Mouse (Mus musculus): ENCODE data around the gene Cand2.

The Cand2 gene

DNA sequence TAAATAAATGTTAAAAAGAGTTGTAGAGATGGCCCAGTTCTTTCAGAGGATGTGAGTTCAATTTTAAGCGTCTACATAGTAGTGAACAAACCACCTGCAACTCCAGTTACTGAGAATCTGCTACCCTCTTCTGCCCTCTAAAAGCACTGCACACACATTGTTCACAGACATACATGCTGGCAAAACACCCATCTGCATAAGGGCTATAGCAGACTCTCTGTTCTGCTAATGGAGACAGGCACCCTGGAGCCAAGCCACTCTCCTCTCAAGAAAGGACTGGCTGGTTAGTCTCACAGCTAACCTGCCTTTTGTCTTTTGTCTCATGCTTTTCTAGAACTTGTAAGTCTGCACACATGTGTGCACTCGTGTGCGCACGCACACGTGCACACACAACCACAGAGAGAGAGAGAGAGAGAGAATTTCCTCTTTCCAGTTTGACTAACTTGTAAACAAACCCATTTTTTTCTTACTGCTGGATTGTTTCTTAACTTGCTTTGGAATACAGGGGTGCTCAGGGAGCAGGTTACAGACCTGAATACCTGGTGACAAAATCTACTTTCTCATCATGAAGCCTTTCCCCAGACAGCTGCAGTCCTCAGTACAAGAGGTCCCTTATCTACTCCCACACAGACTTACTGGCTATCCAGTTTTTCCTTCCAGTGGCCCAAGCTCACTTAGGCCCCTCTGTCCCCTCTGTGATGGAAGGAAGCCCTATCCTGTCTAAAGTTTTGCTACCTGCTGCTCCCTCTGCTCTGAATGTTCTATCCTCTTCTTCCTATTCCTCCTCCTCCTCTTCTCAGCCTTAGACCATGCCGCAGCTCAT lies 56.7 kb downstream of the Cand2 start:
- no peak for DNase-seq (ENCODE audit: extremely low read depth, low read depth)

DNA sequence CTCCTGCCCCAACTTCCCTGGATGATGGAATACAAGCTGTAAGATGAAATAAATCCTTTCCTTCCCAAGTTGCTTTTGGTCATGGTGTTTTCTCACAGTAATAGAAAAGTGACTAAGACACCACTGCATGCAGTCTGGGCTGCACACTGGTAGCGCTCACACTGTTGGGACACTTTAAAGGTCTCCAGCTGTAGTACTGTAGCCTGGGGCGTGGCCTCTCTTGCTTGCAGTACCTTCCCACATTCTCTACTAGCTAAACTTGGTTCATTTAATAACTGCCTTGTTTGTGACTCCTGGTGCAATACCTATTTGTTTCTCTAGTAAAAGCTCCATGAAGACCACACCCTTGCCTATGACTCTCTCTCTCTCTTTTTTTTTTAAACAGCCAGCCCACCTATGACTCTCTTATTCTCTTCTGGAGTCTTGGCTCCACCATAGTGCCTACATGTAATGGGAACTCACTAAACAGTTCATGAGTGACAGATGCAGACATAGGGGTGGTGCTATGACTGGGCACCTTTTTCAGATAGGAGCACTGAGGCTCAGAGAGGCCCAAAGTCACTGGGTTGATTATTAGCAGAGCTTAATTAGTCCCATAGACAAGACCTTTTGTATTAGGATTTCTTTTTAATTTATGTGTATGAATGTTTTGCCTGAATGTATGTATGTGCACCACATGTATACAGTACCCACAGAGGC lies 58.0 kb downstream of the Cand2 start:
- no peak for DNase-seq (ENCODE audit: extremely low read depth, low read depth)

DNA sequence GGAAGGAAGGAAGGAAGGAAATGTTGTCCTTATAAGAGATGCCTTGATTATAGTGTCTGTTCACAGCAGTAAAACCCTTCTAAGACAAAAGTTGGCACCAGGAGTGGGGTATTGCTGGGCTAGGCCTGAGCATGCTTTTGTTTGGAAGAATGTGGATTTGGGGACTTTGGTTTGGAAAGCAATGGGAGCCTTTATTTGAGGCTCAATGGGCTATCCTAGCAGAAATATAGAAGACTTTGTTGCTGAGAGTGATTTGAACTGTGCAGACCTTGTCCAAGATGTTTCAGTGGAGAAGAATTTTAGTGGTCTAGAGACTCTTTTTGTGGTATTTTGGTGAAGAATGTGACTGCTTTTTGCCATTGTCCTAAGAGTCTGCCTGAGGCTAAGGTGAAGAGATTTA lies 59.5 kb downstream of the Cand2 start:
- no peak for DNase-seq (ENCODE audit: extremely low read depth, low read depth)

- no peak for DNase-seq (ENCODE audit: extremely low read depth, low read depth)
Measured at GRCm38 (mm10) chr6:115838161-115838597, 63.8 kb downstream of the Cand2 start, which contains the start of gene Efcab12. Efcab12 (minus strand) TSS chr6:115838412.

GRCm38 (mm10) chr6:115838745-115839144 lies 64.4 kb downstream of the Cand2 start:
- no peak for DNase-seq (ENCODE audit: extremely low read depth, low read depth)

GRCm38 (mm10) chr6:115845006-115845405 lies 70.7 kb downstream of the Cand2 start:
- no peak for DNase-seq (ENCODE audit: extremely low read depth, low read depth)

- DNase-seq (ENCODE audit: extremely low read depth, low read depth) = peak; percentile 67
Measured at GRCm38 (mm10) chr6:115846640-115847411, 72.5 kb downstream of the Cand2 start.

DNA sequence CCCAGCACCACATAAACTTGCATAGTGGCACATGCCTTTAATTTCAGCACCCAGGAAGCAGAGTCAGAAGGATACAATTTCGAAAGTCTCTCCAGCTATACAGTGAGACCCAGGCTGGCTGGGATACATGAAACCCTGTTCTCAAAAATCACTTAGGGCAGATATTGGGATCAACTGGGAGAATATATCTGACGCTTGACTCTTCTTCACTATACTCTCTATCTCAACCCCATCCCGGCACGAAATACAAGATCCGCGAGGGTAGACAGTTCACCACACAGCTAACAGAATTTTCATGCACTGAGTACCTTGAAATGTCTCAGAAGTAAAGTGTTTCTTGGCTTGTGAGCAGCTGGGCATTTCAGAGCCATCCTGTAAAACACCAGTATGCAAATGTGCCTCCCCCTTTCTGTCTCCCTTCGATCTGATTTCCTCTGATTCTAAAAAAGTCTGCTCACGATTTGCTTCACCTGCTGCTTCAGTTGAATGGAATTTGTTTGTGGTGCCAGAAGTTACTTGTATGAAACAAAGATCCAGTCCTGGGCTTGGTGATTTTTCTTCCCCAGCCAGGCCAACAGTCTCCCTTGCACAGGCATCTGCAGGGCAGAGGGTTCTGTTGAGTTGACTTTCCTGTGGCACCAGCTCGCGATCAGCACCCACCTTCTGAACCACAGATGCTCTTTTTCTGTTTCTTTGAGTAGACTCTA lies 74.4 kb downstream of the Cand2 start:
- DNase-seq (ENCODE audit: extremely low read depth, low read depth) = no peak

GRCm38 (mm10) chr6:115852446-115853090 lies 78.2 kb downstream of the Cand2 start:
- DNase-seq (ENCODE audit: extremely low read depth, low read depth) = no peak

GRCm38 (mm10) chr6:115853091-115853813 lies 78.9 kb downstream of the Cand2 start, which contains the start of the genes Mbd4 and Ift122:
Mbd4 (minus strand) TSS chr6:115853371.
Ift122 (plus strand) TSS chr6:115853470.
- DNase-seq (ENCODE audit: extremely low read depth, low read depth) = peak; percentile 99

DNA sequence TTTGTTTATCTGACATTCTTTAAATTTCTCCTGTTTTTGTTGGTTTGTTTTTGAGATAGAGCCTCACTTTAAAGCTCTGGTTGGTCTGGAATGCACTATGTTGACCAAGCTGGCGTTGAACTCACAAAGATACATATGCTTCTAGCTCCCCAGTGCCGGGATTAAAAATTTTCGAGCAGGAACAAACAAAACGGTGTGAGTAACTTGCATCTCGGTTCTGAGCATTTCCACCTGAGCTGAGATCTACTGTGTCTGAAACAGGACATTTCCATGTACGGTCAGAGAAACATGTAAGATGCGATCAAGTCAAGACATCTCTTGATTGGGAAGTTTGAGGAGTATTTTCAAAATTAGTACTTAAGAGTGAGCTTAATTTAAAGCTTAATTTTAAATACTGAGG lies 79.6 kb downstream of the Cand2 start:
- peak; percentile 18 for DNase-seq (ENCODE audit: extremely low read depth, low read depth)

DNA sequence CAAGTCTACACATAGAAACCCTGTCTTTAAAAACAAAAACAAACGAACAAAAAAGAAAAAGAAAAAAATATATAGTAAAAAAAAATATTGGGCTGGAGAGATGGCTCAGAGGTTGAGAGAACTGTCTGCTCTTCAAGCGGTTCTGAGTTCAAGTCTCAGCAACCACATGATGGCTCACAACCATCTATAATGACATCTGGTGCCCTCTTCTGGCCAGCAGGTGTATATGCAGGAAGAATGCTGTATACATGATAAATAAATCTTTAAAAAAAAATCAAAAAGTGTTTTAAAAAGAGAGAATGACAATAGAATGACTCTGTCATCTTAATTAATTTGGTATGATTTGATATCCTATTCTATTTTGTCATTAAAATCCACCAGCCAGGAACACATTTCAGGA lies 80.1 kb downstream of the Cand2 start:
- peak; percentile 18 for DNase-seq (ENCODE audit: extremely low read depth, low read depth)
